Mouse (Mus musculus): ENCODE data around the gene Cd200r1. TPM values are rescaled to one million over a fixed set of nuclear protein-coding genes. Genes with fewer than 3 reads are reported as not detected.

Cd200r1 gene
- polyA plus RNA-seq (2015; fragmentation: Nextera tagmentation; extraction: Ambion mirVana): 0.66 and 0.68 TPM in 2 replicates

DNA sequence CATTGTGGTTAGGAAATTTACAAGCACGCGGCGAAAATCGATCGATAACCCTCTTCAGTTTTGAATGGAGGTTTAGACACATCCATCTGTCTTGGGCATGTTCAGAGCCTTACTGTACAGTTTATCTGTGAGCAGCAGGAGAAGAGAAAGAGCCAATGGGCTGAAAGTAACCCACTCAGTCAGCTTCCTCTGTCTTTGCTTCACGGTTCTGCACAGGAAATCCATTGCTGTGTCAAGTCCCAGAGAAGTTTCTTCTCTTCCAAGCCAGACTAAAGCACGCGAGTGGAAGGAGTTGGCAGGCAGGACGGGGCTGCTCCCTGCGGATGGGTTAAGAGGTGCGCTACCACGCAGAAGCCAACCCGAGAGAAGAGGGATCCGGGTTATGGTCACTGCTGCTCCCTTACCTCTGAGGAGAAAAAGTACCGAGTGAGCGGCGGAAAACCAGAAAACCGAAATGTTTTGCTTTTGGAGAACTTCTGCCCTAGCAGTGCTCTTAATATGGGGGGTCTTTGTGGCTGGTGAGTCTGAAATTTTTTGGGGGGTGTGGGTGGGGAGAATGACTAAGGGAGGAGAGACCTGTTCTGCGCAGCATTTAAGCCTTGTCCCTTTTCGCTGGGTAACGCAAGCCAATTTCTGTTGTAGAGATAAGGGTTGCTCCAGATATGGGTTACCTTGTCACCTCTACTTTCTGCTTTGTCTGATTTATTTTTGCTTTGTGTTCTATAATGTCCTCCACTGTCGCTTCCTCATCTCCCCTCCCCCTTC lies at the start of gene Cd200r1:
Gene Cd200r1, plus strand, starts transcription at position 182 of the 765 bp plus-strand sequence.
- Histone ChIP-seq H3K27ac (ENCODE audit: low read length) (no peak within 1 kb of the TSS), H3K9ac (replicated peaks; ENCODE audit: low read length) (no peak within 1 kb of the TSS), H3K4me3 (ENCODE audit: low read length) (no peak within 1 kb of the TSS), H3K27me3 (ENCODE audit: insufficient read depth, low read length) (no peaks in the 10 kb centered on the region), H3K4me2 (replicated peaks; ENCODE audit: low read depth, low read length) (no peak within 1 kb of the TSS), H3K9me3 (ENCODE audit: low read length) (no peaks in the 10 kb centered on the region), H3K36me3 (ENCODE audit: insufficient read depth, low read length) (no peaks in the 10 kb centered on the region), H3K4me1 (ENCODE audit: insufficient read depth, low read length) (no peaks in the 10 kb centered on the region)
- 79% methylated on average over 22 of the region's 22 CpGs for WGBS
- ATAC-seq (ENCODE audit: low FRiP score, low TSS enrichment): no peak

DNA sequence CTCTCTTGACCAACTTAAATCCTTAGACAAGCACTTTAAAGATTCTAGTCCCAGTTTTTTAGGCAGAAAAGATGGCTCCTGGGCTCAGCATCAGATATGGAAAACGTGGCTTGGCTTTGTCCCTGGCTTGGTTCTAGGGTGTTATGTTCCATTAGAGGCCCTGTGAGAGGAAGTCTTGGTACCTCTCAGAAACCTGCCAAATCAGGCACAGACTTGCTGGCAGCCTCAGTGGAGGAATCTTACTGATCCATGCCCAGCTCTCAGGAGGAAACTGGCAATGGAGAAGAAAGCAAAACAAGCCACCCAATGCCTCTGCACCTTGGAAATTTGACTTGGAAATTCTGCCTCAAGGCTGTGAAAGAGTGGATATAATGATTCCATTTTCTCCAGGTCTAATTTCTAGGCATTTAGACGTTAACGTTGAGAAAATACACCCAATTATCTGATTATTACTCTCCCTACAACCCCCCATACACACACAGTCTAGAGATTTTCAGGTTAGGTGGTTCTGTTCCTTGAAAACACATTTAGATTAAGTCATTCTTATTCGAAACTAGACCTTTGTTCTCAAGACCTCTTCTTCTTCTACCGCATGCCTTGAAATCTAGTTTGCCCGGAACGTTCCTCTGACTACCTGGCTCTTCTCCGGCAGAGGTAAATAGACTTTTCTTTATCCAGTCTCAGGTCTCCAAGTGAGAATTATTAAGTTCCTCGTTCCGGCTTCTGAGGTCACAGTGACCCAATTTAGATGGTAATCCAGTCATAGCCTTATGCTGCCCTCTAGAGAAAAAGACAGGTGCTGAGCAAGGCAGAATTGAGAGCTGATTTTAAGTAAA lies 49.0 kb upstream of the Cd200r1 start:
- Histone ChIP-seq H3K36me3 (ENCODE audit: insufficient read depth, low read length) (peaks cover 7% of the 10 kb centered on the region; the same call in 1 of the 2 replicates), H3K27ac (ENCODE audit: low read length) (no peak overlapping the region)
- 39% methylated on average over 10 of the region's 10 CpGs for WGBS

DNA sequence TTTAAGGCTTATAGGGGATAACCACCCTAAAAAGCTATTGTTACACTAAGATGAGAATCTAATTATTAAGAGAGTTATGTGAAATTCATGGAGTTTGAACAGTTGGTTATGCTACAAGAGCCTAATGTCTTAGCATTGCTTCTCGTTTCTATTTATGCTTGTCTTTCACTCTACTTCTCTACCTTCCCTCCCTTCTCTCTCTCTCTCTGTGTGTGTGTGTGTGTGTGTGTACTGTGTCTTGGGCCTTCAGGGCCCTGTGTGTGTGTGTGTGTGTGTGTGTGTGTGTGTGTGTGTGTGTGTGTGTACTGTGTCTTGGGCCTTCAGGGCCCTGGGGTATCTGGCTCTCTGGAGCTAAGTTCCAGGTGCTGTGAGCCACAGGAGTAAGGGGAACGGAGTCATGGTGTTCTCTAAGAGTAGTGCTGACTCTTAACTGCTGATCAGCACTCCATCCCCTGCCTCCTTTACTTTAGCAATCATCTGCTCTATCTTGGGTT lies 48.3 kb upstream of the Cd200r1 start:
- H3K27ac ChIP-seq (ENCODE audit: low read length): no peak overlapping the region
- no peak overlapping the region for H3K9ac ChIP-seq (replicated peaks; ENCODE audit: low read length)
- no peaks in the 10 kb centered on the region for H3K9me3 ChIP-seq (ENCODE audit: low read length)
- peaks cover 7% of the 10 kb centered on the region; the same call in 1 of the 2 replicates for H3K36me3 ChIP-seq (ENCODE audit: insufficient read depth, low read length)
- WGBS: 81% methylated on average over 2 of the region's 2 CpGs
- H3K4me3 ChIP-seq (ENCODE audit: low read length): no peak overlapping the region
- no peak for ATAC-seq (ENCODE audit: low FRiP score, low TSS enrichment)
- no peaks in the 10 kb centered on the region for H3K27me3 ChIP-seq (ENCODE audit: insufficient read depth, low read length)
- H3K4me2 ChIP-seq (replicated peaks; ENCODE audit: low read depth, low read length): no peak overlapping the region
- H3K4me1 ChIP-seq (ENCODE audit: insufficient read depth, low read length): no peaks in the 10 kb centered on the region

More for the DNA sequence above, 49.0 kb upstream of the Cd200r1 start:
- ATAC-seq (ENCODE audit: low FRiP score, low TSS enrichment): peak; percentile 65; the same call in 1 of the 2 replicates
- H3K4me3 ChIP-seq (ENCODE audit: low read length): no peak overlapping the region
- no peak overlapping the region for H3K9ac ChIP-seq (replicated peaks; ENCODE audit: low read length)
- H3K9me3 ChIP-seq (ENCODE audit: low read length): no peaks in the 10 kb centered on the region
- H3K4me2 ChIP-seq (replicated peaks; ENCODE audit: low read depth, low read length): no peak overlapping the region
- H3K27me3 ChIP-seq (ENCODE audit: insufficient read depth, low read length): no peaks in the 10 kb centered on the region
- no peaks in the 10 kb centered on the region for H3K4me1 ChIP-seq (ENCODE audit: insufficient read depth, low read length)

GRCm38 (mm10) chr16:44717838-44718237 lies 47.7 kb upstream of the Cd200r1 start:
- H3K9me3 ChIP-seq (ENCODE audit: low read length): no peaks in the 10 kb centered on the region
- H3K36me3 ChIP-seq (ENCODE audit: insufficient read depth, low read length): peaks cover 7% of the 10 kb centered on the region; the same call in 1 of the 2 replicates
- ATAC-seq (ENCODE audit: low FRiP score, low TSS enrichment): no peak
- H3K9ac ChIP-seq (replicated peaks; ENCODE audit: low read length): no peak overlapping the region
- peaks cover 3% of the 10 kb centered on the region for H3K4me1 ChIP-seq (ENCODE audit: insufficient read depth, low read length)
- H3K4me3 ChIP-seq (ENCODE audit: low read length): no peak overlapping the region
- no peaks in the 10 kb centered on the region for H3K27me3 ChIP-seq (ENCODE audit: insufficient read depth, low read length)
- no peak overlapping the region for H3K4me2 ChIP-seq (replicated peaks; ENCODE audit: low read depth, low read length)
- no peak overlapping the region for H3K27ac ChIP-seq (ENCODE audit: low read length)
- 66% methylated on average over 2 of the region's 2 CpGs for WGBS

DNA sequence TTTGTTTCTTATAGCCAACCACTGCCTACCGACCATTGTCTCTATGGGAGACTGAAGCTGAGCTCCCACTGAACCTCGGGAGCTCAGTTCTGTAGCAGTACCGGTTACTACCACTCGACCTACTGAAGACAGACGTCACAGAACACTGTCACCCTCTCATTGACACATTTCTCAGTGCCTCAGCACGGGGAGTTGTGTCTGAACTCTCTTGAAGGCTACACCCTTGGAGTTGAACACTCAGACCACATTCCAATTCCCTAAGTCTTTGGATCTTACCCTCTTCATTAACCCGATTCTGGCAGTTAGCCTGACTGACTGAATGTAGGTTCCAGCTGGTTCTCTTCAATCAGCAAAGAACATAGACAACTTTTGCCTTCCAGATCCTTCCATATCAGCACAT lies 46.2 kb upstream of the Cd200r1 start:
- no peak overlapping the region for H3K4me3 ChIP-seq (ENCODE audit: low read length)
- H3K27ac ChIP-seq (ENCODE audit: low read length): no peak overlapping the region
- no peak overlapping the region for H3K4me2 ChIP-seq (replicated peaks; ENCODE audit: low read depth, low read length)
- no peak overlapping the region for H3K9ac ChIP-seq (replicated peaks; ENCODE audit: low read length)
- H3K27me3 ChIP-seq (ENCODE audit: insufficient read depth, low read length): no peaks in the 10 kb centered on the region
- H3K4me1 ChIP-seq (ENCODE audit: insufficient read depth, low read length): peaks cover 13% of the 10 kb centered on the region
- ATAC-seq (ENCODE audit: low FRiP score, low TSS enrichment): no peak
- H3K36me3 ChIP-seq (ENCODE audit: insufficient read depth, low read length): peaks cover 7% of the 10 kb centered on the region; the same call in 1 of the 2 replicates
- no peaks in the 10 kb centered on the region for H3K9me3 ChIP-seq (ENCODE audit: low read length)
- WGBS: 72% methylated on average over 7 of the region's 7 CpGs

GRCm38 (mm10) chr16:44720518-44720917 lies 45.0 kb upstream of the Cd200r1 start:
- WGBS: 77% methylated on average over 3 of the region's 3 CpGs

GRCm38 (mm10) chr16:44722666-44723065 lies 42.9 kb upstream of the Cd200r1 start:
- Histone ChIP-seq H3K27me3 (ENCODE audit: insufficient read depth, low read length) (no peaks in the 10 kb centered on the region), H3K9me3 (ENCODE audit: low read length) (no peaks in the 10 kb centered on the region), H3K4me3 (ENCODE audit: low read length) (no peak overlapping the region), H3K9ac (replicated peaks; ENCODE audit: low read length) (no peak overlapping the region), H3K4me2 (replicated peaks; ENCODE audit: low read depth, low read length) (peak overlapping the region; percentile 32; the same call in 1 of the 2 replicates), H3K4me1 (ENCODE audit: insufficient read depth, low read length) (peaks cover 27% of the 10 kb centered on the region), H3K36me3 (ENCODE audit: insufficient read depth, low read length) (peaks cover 7% of the 10 kb centered on the region; the same call in 1 of the 2 replicates), H3K27ac (ENCODE audit: low read length) (peak overlapping the region; percentile 76)
- WGBS: 32% methylated on average over 2 of the region's 2 CpGs
- ATAC-seq (ENCODE audit: low FRiP score, low TSS enrichment): no peak

More at GRCm38 (mm10) chr16:44720518-44720917, 45.0 kb upstream of the Cd200r1 start:
- Histone ChIP-seq H3K4me3 (ENCODE audit: low read length) (no peak overlapping the region), H3K27me3 (ENCODE audit: insufficient read depth, low read length) (no peaks in the 10 kb centered on the region), H3K4me1 (ENCODE audit: insufficient read depth, low read length) (peaks cover 19% of the 10 kb centered on the region), H3K9me3 (ENCODE audit: low read length) (no peaks in the 10 kb centered on the region), H3K27ac (ENCODE audit: low read length) (no peak overlapping the region), H3K4me2 (replicated peaks; ENCODE audit: low read depth, low read length) (no peak overlapping the region), H3K9ac (replicated peaks; ENCODE audit: low read length) (no peak overlapping the region), H3K36me3 (ENCODE audit: insufficient read depth, low read length) (peaks cover 7% of the 10 kb centered on the region; the same call in 1 of the 2 replicates)
- ATAC-seq (ENCODE audit: low FRiP score, low TSS enrichment): no peak

DNA sequence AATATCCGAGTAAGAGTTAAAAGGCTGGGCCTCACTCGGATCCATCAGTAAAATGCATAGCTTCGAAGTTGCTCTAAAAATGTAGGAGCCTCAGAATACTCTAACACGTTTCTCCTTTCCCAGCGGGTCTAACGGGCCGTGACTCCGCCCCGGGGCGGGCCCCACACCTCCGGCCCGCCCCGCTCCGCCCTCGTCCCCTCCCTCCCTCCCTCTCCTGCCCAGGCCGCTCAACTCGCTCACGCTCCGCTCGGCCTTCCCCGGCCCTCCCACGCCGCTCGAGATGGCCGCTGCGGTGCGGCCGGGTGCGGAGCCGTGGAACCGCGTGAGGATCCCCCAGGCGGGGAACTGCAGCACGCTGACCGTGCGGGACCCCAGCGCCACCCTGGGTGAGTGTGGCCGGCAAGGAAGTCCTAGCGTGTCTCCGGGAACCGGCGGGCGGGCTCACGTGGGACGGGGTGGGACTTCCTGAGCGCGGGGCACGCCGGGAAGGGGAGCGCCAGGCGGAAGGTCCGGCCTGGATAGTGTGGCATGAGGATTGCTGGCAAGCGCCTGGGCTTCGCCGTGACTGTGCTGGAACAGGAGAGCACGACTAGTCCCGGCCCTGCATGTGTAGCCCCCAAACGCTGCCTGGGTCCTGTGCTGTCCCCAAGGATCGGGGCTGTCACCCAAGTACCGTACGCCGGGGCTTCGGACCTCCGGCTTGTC lies 41.3 kb upstream of the Cd200r1 start, which contains the start of gene Nepro:
Gene Nepro, plus strand, starts transcription at position 219 of the 705 bp plus-strand sequence.
- peak within 1 kb of the TSS; percentile 66 for H3K4me3 ChIP-seq (ENCODE audit: low read length)
- H3K9ac ChIP-seq (replicated peaks; ENCODE audit: low read length): peak within 1 kb of the TSS; percentile 86
- peaks cover 27% of the 10 kb centered on the region for H3K4me1 ChIP-seq (ENCODE audit: insufficient read depth, low read length)
- ATAC-seq (ENCODE audit: low FRiP score, low TSS enrichment): peak; percentile 98
- H3K9me3 ChIP-seq (ENCODE audit: low read length): no peaks in the 10 kb centered on the region
- H3K27ac ChIP-seq (ENCODE audit: low read length): peak within 1 kb of the TSS; percentile 95
- WGBS: under 1% methylated on average over 56 of the region's 64 CpGs
- H3K27me3 ChIP-seq (ENCODE audit: insufficient read depth, low read length): no peaks in the 10 kb centered on the region
- peak within 1 kb of the TSS; percentile 88 for H3K4me2 ChIP-seq (replicated peaks; ENCODE audit: low read depth, low read length)
- peaks cover 11% of the 10 kb centered on the region for H3K36me3 ChIP-seq (ENCODE audit: insufficient read depth, low read length)

- under 1% methylated on average over 14 of the region's 14 CpGs for WGBS
- Histone ChIP-seq H3K4me3 (ENCODE audit: low read length) (peak overlapping the region; percentile 66), H3K4me2 (replicated peaks; ENCODE audit: low read depth, low read length) (peak overlapping the region; percentile 88), H3K9me3 (ENCODE audit: low read length) (no peaks in the 10 kb centered on the region), H3K4me1 (ENCODE audit: insufficient read depth, low read length) (peaks cover 27% of the 10 kb centered on the region), H3K9ac (replicated peaks; ENCODE audit: low read length) (peak overlapping the region; percentile 86), H3K27ac (ENCODE audit: low read length) (peak overlapping the region; percentile 95), H3K36me3 (ENCODE audit: insufficient read depth, low read length) (peaks cover 12% of the 10 kb centered on the region), H3K27me3 (ENCODE audit: insufficient read depth, low read length) (no peaks in the 10 kb centered on the region)
- peak; percentile 18; the same call in 1 of the 2 replicates for ATAC-seq (ENCODE audit: low FRiP score, low TSS enrichment)
Observed at GRCm38 (mm10) chr16:44724847-44725246, 40.7 kb upstream of the Cd200r1 start.

Data from kidney, embryonic 16.5 days (tissue).